Mouse (Mus musculus) forebrain, embryonic 12.5 days (tissue): ENCODE data around the gene Calml4. TPM values are rescaled to one million over a fixed set of nuclear protein-coding genes. Genes with fewer than 3 reads are reported as not detected.

Experiments
- ATAC-seq: fragments of 200-750 bp; cut with Nextera tagmentation; 2 replicates; pipeline ENCODE4 v1.8.0; 2017; ENCODE audit warnings: moderate TSS enrichment; ENCODE audit not compliant: low FRiP score
- H3K27ac ChIP-seq: fragments of 300-500 bp; sonication (generic); 2 replicates; pipeline ENCODE4 v1.5.1; 2016; ENCODE audit warnings: mild to moderate bottlenecking
- H3K27me3 ChIP-seq: fragments of 300-500 bp; sonication (generic); 2 replicates; pipeline ENCODE4 v1.6.1; 2016; ENCODE audit warnings: mild to moderate bottlenecking
- H3K36me3 ChIP-seq: fragments of 300-500 bp; sonication (generic); replicated peaks from 2 replicates; pipeline ENCODE4 v1.6.1; 2016; ENCODE audit warnings: mild to moderate bottlenecking
- H3K4me1 ChIP-seq: fragments of 300-500 bp; sonication (generic); 2 replicates; pipeline ENCODE4 v1.6.1; 2016
- H3K4me2 ChIP-seq: fragments of 300-500 bp; sonication (generic); 2 replicates; pipeline ENCODE4 v1.6.1; 2016; ENCODE audit warnings: mild to moderate bottlenecking, moderate library complexity
- H3K4me3 ChIP-seq: fragments of 300-500 bp; sonication (generic); replicated peaks from 2 replicates; pipeline ENCODE4 v1.5.1; 2016; ENCODE audit warnings: mild to moderate bottlenecking
- H3K9ac ChIP-seq: fragments of 300-500 bp; sonication (generic); 2 replicates; pipeline ENCODE4 v1.6.1; 2016; ENCODE audit warnings: mild to moderate bottlenecking
- H3K9me3 ChIP-seq: fragments of 300-500 bp; sonication (generic); 2 replicates; pipeline ENCODE4 v1.6.1; 2016
- WGBS: fragments of 180-500 bp; shearing (Covaris S2); methylation state at CpG from one replicate; pipeline ENCODE4 v1.1.7; 2016; 5-methylcytosine and 5-hydroxymethylcytosine counted together
- polyA plus RNA-seq: library from polyadenylated mRNA; unstranded; fragments of >200 nt; fragmentation: Nextera tagmentation; extraction: Ambion mirVana; gene quantifications from 2 replicates; pipeline ENCODE4 v1.2.1, GENCODE M21; 2016

The Calml4 gene
- polyA plus RNA-seq, 1 experiment from 2014 or later: 3.1 TPM

- Histone ChIP-seq H3K27ac (no peak overlapping the region), H3K4me1 (no peaks in the 10 kb centered on the region; the same call in 1 of the 2 replicates), H3K9ac (no peak overlapping the region), H3K4me2 (no peak overlapping the region), H3K4me3 (no peak overlapping the region), H3K36me3 (peaks cover 3% of the 10 kb centered on the region), H3K9me3 (no peaks in the 10 kb centered on the region), H3K27me3 (no peaks in the 10 kb centered on the region)
- WGBS: 92% methylated on average over 2 of the region's 2 CpGs
- ATAC-seq: no peak
These were observed 67.2 kb downstream of the Calml4 start for GRCm38 (mm10) chr9:62924886-62925610.

Other genes starting within 250 kb of the Calml4 start
- 3.6 and 4.0 TPM in 2 replicates for gene Itga11, start 180.3 kb upstream of the Calml4 start, polyA plus RNA-seq
- gene Fem1b, start 46.1 kb upstream of the Calml4 start, polyA plus RNA-seq: 56.6 and 59.0 TPM in 2 replicates
- 8.5 and 9.8 TPM in 2 replicates for gene Cln6, start 19.3 kb upstream of the Calml4 start, polyA plus RNA-seq
- gene Pias1, start 129.8 kb downstream of the Calml4 start, polyA plus RNA-seq: 63.2 and 67.9 TPM in 2 replicates